Mouse (Mus musculus) adrenal gland, adult 2 months (tissue): ENCODE measurements at regions not wholly inside any gene's neighbourhood (a gene's known extent, or its start where the extent isn't known, plus 50 kb on each side); places are given as distances from the start of the nearest gene placed in this dataset.
A peak's percentile ranks its signal among the peaks of the same experiment; 100 is the strongest.

Experiments used
- DNase-seq: peaks from one replicate; pipeline ENCODE4 v3.0.0; 2021

DNA sequence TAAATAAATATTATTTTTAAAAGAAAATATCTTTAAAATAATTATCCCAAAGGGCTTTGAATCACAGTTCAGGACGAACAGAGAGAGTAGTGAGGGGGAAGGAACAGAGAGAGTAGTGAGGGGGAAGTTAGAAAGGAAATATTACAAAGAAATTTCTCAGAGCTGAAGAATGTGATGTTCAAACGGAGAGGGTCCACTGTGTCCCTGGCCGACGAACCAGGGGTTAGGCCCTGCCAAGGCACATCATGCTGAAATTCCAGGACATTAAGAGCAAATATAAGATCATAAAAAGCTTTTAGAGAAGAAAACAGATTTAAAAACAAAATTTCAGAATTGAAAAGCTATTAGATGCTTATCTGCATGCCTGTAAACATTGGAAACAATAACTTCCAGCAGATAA is 61.6 kb downstream of the Skor1 start:
- no peak for DNase-seq

DNA sequence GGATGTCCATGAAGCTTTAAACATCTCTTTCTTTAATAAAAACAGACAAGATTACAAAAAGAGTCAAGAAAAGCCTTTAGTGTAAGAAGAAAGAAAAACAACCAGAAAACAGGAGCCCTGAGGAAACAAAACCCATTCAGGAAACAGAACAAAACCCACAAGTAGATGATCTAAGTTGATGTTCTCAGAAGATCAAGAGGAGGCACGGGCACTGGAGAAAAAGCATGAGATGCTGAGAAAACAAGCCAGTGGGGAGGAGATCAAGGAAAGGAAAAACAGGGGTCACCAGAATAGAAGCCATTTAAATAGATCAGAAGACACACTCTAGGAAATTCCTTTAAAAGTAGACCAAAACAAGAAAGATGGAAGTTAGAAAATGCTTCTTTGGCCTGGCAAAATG is 62.1 kb downstream of the Skor1 start:
- no peak for DNase-seq

DNA sequence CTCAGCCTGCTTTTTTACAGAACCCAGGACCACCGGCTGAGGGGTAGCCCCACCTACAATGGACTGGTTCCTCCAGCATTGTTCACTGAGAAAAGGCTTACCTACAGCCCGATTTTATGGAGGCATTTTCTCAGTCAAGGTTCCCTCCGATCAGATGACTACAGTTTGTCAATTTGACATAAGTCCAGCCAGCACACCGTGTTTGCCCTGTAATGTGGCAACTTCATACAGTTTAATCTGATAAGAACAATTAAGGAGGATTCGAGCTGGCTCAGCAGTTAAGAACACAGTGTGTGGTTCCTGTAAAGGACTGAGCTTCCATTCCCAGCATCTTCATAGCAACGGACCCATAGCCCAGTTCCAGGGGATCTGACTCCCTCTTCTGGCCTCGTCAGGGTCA is 65.9 kb downstream of the Skor1 start:
- DNase-seq: no peak

DNA sequence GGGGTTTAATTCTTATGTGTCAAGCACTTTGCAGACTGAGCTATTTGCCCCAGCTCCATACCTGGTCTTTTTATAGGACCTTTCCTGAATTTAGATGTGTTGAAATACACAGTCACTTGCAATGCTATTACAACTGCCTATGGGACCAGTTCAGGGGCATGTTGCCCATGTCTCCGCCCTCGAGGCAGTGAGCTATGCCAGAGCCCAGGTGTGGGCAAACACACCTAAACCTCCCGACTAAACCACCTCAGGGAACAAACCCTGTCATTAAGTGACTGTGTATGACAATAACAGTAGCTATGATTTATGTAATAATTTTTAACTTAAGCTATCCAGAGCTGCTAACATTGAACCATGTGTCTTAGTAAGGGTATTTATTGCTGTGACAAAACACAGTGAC is 66.5 kb downstream of the Skor1 start:
- no peak for DNase-seq

DNA sequence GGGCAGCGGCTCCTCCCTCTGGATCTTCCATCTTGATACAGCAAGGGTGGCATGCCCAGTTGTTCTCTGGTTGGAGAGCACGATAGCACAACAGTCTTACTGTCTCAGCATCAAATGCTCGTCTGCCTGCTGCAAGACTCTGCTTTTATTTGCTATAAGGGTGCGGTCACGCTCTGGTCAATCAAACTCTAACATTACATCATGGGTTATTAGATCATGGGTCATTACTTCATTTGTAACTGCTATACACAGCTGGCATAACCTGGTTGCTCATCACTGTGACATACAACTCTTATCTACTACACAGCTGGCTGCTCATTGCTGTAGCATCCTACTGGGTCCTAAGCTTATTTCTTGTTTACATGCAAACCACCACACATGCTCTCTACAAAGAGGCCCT is 68.4 kb downstream of the Skor1 start:
- DNase-seq: no peak

DNA sequence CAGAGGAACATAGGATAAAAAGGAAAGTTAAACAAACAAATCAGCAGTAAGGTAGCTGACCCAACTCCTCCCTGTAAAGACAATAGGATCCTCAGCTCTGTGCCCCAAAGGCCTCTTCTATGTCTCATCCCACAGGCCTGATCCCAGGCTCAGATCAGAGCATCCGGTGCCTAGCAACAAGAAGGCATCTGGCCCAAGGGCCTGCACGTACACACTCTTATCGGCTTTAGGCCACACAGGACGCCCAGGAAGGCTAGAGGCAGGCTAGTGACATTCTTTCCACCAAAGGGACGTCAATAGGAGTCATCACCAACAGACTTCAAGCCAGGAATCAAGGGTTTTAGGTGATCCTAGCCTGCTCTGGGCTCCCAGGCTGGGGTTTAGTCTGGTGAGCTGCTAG is 73.5 kb downstream of the Skor1 start:
- DNase-seq: no peak

DNA sequence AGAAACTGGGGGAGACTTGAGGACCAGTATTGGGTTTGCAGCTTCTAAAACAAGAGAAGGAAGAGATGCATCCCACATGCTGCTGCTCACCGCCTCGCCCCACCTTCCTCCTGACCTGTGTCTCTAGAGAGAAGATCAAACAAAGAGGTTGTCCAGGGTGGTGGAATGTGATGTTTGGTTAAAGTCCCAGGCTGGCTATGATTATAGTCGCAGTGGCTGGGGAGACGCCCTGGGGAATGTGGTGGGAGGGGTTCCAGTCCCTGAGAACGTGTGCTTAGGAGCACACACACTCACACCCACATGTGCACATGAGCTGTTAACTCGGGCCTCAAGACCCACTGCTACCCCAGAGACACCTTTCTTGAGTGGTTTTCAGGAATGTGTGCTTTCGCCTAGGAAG is 74.0 kb downstream of the Skor1 start:
- DNase-seq: no peak

DNA sequence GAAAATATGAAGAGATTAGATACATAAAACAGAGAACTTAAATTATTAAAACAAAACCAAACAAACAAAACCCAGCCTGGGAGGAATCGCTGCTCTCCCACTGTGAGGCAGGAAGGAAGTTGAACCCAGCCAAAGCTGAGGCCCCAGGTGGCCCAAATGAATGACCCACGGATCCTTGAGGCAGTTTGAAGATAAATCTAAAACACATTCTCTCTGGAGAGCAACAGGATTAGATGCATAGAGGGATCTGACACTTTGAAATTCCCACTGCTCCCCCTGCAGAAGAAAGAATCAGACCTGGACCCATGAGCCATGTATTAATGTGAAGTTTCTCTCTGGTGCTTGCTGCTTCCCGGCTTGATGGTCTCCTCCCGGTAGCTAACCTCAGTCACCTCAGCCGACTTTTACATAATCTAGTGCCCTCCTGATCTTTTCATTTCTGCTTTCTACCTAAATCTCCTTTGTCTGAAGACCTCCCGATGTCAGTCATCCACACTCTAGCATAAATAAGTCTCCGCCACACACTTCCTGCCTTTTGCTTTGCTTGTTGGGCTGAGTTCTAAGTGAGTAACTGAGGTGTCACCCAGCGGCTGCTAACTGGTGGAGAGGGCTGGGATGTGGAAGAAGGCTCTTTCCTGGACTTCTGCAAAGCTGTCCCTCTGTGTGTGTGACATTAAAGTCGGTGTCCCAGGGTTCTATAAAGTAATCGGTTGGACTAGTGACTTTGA is 74.6 kb downstream of the Skor1 start:
- DNase-seq: no peak

DNA sequence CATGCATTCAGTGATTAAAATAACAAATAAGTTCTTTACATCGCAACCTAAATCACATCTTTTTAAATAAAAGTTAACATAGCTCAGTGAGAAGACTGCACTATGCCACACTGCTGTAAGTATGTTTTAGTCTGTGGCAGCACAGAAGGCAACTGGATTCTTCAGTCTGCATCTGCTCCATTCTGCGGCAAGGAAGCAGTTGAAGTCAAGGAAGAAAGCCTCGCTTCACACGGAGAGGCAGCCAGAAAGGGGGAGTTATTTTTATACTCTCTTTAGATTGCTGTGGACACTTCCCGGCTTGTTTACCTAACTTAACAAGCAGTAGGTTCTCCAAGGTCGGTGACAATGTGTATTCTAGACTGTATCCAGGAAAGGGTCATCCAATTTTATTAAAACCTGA is 77.7 kb downstream of the Skor1 start:
- no peak for DNase-seq

DNA sequence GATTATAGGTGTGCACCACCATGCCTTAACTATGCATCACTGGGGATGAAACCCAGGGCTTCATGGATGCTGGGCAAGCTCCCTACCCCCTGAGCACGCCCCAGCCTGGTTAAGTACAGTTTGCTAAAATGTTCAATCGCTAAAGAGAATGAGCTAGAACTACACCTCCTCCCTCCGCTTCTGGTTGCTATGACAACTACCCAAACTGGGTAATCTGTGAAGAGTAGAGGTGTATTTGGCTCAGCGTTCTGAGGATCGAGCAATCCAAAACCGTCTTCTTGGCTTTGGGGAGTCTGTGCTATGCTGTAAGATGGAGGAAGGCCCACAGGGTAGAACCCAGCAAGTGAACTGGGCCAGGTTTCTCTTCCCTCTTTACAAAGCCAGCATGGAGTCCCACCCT is 78.8 kb downstream of the Skor1 start:
- DNase-seq: no peak

DNA sequence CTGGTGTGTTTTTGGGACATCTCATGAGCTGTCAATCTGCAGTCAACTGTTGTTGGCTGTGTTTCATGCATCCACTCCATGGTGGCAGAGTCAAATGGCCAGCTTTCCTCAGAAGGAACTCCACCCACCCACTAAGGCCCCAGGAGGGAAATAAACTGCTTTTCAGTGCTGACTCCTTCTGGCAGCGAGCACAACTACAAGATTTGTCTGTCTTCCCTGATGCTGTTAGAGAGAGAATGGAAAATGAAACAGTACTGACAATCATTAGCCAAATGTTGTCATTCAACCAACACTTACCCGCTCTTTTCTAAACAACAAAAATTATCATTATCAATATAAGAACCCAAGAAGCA is 79.3 kb upstream of the Pias1 start:
- no peak for DNase-seq

DNA sequence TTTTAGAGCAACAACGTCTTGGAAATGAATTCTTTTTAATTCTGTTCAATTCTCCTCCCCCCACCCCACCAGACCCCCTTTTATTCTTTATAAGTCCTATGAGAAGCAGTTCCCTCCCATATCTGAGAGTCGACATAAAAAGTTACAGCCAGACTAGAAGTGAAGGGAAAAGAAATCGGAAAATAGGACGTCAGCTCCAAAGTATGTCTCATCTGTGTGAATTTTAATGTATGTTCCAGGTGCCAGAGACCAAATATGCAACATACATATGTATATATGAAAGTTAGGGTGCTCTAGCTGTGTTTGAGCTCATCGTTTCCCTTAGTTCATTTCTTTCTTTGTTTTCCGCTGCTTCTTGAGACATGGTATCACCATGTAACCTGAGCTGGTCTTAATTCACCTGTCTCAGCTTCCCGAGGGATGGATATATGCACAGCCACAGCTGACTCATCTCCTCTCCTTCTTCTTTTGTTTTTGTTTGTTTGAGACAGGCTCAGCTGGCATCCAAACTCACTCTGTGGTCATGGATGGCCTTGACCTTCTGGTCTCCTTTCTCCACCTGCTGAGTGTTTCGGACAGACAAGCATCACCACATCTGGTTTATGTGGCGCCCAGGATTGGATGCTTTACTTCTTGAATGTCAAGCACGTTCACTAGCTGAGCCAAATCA is 78.8 kb upstream of the Pias1 start:
- no peak for DNase-seq

DNA sequence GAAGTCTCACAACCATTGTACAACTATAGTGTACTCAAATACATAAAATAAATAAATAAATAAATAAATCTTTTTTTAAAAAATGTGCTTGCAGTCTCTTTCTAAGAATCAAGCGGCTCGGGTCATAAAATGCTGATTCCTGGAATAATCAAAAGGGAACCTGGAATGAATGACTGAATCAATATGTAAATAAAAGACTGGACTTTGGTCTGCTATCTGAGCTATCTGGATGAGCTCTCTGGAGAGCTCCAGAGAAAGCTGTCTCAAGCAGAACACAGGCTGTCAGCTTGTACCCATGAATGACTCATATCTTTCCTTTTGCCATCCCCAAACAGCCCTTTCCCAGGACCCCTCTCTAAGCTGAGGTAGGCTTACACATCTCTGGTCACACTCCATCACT is 75.8 kb upstream of the Pias1 start:
- no peak for DNase-seq

DNA sequence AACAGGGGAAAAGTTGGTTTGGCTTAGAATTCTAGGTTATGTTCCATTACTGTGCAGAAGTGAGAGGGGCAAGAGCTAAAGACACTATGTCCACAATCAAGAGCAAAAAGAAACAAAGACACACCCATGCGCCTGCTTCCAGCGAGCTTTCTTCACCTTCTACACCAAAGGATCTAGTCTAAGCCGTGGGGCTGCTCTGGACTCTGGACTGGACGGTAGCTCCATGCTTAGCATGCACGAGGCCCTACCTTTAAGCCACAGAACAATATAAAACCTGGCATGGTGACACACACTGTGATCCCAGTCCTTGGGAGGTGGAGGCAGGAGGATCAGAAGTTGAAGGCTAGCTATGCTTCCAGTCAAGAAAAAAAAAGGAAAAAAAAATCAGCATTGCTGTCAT is 73.0 kb upstream of the Pias1 start:
- DNase-seq: no peak

DNA sequence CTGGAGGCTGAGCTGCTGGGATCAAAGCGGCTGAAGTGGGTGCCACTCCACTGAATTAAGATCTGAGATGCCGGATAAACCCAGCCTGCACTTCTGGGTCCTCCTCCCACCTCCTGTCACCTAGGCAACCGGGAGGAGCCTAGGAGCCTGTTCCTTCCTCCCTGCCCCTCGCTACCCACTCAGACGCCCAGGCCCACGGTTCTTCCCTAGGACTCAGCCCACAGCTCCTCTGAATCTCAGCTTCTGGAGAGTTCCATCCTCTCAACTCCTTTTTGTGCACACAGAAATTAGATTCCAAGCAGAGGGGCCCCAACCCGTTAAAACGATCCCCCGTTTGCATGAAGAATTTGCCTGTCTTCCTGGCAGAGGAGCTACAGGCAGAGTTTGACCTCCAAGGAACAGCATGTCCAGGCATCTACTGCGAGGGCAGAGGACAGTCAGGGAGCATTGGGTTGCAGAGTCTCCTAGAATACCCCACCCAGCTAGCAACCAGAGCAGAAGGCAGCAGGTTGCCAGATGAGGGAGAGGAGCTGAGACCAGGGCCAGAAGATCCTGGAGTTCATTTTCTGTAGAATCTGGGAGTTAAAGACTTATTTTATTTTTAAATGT is 71.6 kb upstream of the Pias1 start:
- DNase-seq: peak; percentile 81

DNA sequence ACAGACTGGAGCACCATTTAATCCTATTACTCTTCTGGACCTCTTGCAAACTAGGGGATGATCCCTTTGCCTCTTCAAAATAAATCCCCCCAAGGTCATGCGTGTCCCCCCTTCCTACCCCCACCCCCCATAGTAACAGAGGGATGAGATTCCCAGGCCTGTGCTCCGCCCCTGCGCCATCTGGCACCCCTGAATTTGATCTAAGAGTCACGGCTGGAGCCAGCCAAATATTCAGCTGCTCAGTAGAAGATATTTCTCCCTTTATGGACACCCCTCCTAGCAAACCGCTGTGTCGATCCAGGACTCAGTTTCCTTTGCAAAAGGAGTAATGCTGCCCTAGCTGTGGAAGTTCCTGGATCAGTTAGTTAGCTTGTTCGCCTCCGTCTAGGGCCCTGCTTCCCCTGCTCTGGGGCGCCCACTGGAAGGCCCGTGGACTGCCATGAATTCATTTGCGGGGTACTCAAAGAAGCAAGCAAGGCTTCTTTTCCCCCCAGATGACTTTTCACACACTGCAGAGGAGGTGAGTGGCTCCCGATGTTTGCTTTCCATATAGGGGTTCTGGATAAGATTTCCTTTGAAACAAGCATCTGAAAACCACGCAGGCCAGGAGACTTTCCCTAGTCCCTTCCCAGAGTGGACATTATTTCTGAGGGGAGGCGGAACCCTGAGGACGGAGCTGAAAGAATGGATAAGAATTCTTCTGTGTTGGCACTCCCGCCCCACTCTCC is 70.9 kb upstream of the Pias1 start:
- peak; percentile 31 for DNase-seq

DNA sequence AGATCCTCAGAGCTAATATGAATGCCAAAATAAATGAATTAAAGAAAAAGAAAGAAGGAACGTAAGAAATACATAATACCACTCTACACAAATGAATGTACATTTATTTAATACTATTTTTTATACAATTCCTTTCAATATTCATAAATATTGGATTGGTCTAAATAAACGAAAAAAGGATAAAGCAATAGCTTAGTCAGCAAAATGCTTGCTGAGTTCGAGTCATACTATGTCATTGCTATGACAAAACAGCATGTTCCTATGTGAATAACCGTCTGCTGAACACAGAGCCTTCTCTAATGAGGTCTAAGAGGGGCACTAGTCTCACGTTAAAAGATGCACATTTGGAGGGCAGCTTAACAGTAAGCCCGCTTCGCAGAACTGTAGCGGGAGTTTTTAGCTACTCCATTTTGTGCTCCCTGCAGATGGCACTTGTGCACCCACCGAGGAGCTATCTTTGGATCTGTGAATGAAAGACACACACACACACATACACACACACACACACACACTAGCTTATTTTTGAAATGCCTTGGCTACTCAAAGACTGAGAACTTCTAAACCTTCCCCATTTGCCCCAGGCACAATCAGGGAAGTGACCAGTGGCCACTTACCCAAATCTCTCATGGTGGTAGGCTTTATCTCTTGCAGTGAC is 69.1 kb upstream of the Pias1 start:
- no peak for DNase-seq

DNA sequence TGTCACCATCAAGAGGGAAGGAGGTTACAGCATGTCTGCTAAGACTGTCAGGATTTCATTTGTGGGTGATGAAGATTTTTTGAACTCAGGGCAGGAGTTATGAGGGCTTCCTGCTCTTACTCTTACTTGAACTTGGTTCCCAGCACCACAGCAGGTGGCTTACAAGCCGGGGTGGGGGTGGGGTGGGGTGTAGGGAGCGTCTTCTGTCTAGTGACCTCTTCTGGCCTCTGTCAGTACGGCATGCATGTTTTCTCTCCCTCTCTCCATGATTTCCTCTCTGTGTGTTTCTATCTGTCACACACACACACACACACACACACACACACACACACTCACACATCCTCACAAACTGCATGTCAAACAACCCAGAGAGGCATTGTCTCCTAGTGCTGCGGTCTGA is 64.5 kb upstream of the Pias1 start:
- DNase-seq: no peak

DNA sequence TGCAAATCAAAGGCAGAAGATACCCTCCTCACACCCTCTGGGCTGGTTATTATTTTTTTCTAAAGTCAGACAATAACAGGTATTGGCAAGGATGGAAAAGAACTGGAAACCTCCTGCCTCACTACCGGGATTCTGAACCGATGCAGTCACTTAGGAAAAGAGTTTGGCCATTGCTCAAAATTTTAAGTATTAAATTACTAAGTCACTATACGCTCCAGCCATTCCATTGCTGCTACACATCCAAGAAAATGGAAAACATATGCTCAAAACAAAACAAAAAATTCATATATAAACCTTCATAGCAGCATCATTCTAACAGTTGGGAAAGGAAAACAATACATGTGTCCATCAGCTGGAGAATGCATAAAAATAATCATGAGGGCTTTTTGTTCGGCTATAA is 63.9 kb upstream of the Pias1 start:
- no peak for DNase-seq

DNA sequence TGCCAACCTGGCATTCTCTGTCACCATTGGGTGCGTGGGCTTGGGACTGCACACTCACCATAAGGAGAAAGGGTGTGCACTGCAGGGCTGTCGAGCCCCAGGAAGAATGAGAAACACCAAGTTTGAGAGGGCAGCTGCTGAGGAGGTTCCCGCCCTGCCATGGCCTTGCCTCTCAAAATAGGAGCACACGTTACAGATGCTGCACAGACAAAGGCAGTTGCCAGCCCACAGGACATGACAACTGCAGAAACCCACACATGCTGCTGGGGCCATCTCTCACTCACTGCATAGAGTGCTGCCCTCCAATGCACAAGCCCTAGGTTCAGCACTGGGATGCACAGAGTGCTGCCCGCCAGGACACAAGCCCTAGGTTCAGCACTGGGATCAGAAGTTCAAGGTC is 61.6 kb upstream of the Pias1 start:
- DNase-seq: no peak

DNA sequence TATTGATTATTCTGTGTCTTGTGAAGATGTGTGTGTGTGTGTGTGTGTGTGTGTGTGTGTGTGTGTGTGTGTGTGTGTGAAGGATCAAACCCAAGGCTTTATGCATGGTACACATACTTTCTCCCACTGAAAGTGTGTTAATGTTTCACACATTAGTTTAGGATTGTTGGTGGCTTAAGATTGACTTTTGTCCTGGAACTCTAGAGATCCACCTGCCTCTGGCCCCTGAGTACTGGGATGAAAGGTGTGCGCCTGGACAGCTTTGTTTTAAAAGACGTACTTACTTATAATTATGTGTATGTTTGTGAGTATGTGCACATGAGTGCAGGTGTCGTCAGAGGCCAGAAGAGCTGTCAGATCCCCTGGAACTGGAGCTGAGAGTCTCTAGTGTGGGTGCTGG is 59.3 kb upstream of the Pias1 start:
- no peak for DNase-seq

DNA sequence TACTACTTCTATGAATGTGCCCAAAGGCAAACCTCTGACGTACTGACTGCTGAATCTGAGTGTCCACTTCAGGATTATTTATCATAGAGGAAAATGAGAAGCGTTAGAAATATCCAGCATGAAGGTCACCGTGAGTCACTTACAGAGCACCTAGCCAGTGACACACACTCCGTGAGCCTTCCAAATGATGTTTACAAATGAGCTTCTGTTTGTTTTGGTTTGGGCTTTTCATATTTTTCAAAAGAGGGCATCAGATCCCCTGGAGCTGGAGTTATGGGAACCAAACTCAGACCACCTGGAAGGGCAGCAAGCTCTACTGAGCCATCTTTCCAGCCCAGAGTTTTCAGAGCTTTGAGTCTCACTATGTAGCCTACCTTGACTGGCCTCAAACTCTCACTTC is 57.8 kb upstream of the Pias1 start:
- peak; percentile 18 for DNase-seq

DNA sequence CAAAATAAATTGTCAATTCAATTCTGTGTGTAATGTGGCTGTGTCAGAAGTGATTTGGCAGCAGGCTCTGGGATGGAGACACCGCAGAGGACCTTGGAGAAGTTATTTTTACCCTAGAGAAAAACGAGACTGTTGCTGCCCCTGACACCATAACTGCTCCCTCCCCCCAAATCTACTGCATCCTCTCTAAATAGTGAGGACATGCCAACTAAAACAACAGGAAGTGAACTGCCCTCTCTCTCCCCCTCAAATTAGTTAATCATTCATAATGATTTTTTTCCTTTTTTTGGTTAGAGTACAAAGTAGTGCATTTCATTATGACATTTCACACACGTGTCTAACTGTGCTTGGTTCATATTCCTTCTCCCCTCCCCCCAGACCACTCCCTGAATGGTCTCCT is 55.6 kb upstream of the Pias1 start:
- DNase-seq: peak; percentile 21
